Mouse (Mus musculus) A20 (cell line): Measurements from ENCODE around the gene Cwc27.

Source experiments
- DNase-seq: peaks from one replicate; pipeline ENCODE4 v3.0.0-alpha.2; 2011; ENCODE audit warnings: low read depth, low spot score

Gene Cwc27

GRCm38 (mm10) chr13:104816635-104817571 is at the start of gene Cwc27:
Cwc27 (minus strand) TSS chr13:104817142.
- DNase-seq: peak; percentile 96

- no peak for DNase-seq
Observed at GRCm38 (mm10) chr13:104866726-104867125, 49.8 kb upstream of the Cwc27 start.

- no peak for DNase-seq
Observed at GRCm38 (mm10) chr13:104863127-104863979, 46.4 kb upstream of the Cwc27 start, which contains the start of gene Shisal2b. Shisal2b (minus strand) TSS chr13:104863893.

DNA sequence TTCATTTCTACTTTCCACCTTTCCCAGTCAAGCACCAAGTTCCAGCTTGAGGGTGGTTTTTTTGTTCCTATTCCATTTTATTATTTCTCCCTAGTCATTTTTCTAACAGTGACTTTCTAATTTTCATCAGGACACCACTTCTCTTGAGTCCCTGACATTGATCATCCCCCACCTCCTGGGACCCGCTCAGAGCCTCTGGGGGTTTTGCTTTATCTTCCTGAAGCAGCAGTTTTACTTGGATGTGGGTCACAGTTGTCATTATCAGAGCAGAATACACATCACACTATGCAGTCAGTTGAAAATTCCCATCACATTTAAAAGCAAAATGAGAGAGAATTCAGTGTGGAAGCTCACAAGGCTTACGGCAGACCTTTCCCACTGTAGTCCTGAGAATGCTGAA is 36.7 kb upstream of the Cwc27 start:
- DNase-seq: no peak

DNA sequence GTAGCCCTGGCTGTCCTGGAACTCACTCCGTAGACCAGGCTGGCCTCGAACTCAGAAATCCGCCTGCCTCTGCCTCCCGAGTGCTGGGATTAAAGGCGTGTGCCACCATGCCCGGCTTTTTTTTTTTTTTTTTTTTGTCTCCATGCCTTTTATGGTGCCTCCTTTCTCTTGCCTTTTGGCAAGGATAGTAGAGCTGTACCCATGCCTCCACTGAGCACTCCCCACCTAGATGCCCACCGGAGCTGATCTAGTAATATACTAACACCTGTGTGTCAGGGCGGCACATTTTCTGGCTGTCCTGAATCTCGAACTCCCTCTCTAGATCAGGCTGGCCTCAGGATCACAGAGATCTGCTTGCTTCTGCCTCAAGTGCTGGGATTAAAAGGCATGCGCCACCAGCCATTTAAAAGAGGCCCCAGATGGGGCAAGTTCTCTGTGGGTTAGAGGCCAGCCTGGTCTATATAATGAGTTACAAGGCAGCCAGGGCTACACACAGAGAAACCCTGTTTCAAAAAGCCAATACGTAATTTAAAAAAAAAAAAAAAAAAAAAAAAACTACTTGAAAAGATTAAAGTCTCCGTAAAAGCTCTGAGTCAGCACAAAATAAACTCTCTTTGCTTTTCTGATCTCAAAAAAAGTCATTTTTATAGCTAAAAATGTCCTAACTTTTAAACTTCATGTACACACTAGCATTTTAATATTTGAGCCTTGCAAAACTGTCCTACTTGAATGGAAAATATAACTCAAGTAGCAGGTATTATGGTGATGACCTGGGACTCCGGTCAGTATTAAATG is 26.6 kb upstream of the Cwc27 start:
- no peak for DNase-seq

DNA sequence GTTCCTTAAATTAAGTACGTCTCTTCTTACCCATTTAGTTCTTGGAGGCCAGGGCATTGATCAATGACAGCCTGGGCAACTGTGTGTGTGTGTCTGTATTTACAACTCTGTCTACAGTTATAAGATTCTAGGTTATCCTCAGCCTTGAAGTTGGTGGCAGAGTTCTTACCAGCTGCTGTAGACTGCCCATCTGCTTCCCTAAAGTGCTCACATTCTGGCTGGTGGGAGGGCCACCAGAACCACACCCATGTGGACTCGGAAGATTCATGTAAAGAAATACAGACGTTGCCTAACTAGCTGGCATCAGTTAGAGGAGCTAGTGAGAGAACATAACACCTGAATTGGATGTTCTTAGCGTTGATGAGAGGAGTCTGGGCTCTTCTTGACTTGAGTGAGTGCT is 25.0 kb upstream of the Cwc27 start:
- no peak for DNase-seq

GRCm38 (mm10) chr13:104837628-104838027 is 20.7 kb upstream of the Cwc27 start:
- DNase-seq: no peak

DNA sequence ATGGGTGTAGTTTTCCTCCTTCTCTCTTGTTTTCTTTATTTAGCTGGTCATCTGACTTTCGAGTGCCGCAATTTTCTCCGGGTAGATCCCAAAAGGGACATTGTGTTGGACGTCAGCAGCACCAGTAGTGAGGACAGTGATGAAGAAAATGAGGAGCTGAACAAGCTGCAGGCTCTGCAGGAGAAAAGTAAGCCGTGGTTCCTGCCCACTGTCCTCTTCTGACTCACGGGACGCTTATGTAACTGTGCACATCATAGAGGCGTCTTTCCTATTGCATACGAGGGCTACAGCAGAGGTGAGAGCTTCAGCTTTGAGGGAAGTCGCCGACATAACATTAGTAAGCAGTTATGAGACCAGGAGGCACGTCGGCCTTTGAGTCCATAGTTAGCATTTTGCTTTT is 15.9 kb upstream of the Cwc27 start:
- DNase-seq: no peak

- no peak for DNase-seq
Observed at GRCm38 (mm10) chr13:104825470-104825869, 8.5 kb upstream of the Cwc27 start.

DNA sequence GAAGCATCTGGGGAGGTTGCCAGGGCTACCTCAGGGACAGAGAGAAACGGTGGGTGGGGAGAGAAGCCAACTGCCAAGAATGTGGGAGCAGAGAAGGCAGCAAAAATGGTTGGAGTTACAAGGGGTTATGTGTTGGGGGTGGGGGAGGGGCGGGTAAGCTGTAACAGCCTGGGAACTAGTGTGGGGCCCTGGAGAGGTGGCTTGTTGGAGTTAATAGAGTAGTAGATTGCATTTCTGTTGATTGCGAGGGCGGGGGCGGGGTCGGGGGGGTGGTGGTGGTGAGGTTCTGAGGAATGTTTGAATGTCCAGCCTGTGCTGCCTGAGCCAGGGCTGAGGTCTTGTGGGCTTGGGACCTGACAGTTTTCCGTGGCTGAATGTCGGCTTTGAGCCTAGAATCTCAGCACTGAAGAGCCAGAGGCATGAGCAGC is 5.5 kb upstream of the Cwc27 start:
- DNase-seq: no peak

DNA sequence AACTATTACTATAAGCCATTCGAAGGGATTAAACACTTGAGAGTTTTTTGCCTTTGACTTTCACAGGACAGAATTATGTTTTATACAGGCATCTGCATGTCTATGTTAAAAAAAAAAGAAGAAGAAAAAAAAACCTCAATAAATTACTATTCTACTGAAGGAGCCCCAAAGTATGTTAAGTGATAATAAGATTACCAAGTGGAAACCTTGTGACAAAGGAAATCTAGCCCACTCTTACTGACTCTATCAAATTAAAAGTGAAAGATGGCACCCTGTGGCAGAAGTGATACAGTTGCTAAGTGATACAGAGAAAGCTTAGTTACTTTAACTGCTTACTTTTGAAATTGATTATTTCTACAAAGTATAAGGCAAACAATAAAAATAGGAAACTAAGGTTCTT is 5.0 kb upstream of the Cwc27 start:
- no peak for DNase-seq

GRCm38 (mm10) chr13:104821192-104821591 is 4.2 kb upstream of the Cwc27 start:
- no peak for DNase-seq

GRCm38 (mm10) chr13:104817696-104818095 is 754 bp upstream of the Cwc27 start:
- no peak for DNase-seq

- no peak for DNase-seq
Observed at GRCm38 (mm10) chr13:104816270-104816634, 690 bp downstream of the Cwc27 start.

DNA sequence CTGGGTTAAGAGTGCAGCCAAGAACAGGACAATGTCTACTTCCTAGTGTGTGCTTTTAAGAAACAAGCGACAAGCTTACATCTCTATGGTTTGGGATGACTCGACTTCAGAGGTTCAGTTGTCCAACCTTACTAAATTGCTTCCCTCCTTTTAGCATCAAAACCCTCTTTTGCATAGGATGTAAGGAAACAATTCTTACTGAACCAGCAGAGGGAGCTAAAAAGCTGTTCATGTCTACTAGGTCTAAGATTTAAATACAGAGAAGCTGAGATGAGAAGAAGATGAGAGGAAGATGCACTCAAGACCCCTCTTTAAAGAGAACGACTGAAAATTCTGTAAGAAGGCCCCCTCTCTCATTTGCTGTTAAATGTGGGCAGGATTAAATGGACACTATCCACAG is 11.3 kb downstream of the Cwc27 start:
- peak; percentile 59 for DNase-seq

GRCm38 (mm10) chr13:104799566-104800182 is 17.3 kb downstream of the Cwc27 start:
- DNase-seq: no peak

DNA sequence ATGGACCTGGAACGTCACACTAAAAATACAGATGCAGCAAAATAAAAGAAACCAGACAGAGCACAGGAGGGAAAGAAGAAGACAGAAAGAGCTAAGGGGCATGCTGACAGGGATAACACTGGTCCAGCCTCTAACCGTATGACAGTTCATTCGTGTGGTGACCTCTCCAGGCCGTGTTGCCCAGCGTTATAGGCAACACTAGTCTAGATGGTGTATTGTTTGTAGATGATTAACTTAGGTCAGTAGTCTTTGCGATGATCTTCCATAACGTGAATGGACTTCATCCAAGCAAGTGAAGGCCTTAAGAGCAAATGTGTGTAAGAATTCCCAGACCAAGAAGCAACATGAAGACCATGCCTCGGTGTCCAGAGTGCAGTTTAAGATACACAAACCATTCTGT is 17.9 kb downstream of the Cwc27 start:
- DNase-seq: no peak

- no peak for DNase-seq
Observed at GRCm38 (mm10) chr13:104794421-104794820, 22.5 kb downstream of the Cwc27 start.

- DNase-seq: no peak
Observed at GRCm38 (mm10) chr13:104792184-104792583, 24.8 kb downstream of the Cwc27 start, which contains the start of gene Srek1ip1. Srek1ip1 (plus strand) TSS chr13:104792484.

- DNase-seq: peak; percentile 66
Observed at GRCm38 (mm10) chr13:104789663-104790062, 27.3 kb downstream of the Cwc27 start.

GRCm38 (mm10) chr13:104787260-104787659 is 29.7 kb downstream of the Cwc27 start:
- no peak for DNase-seq
